Mouse (Mus musculus) fibroblast of lung, adult 2 months (primary cell): ENCODE measurements at regions not wholly inside any gene's neighbourhood (a gene's known extent, or its start where the extent isn't known, plus 50 kb on each side); places are given as distances from the start of the nearest gene placed in this dataset.
A peak's percentile ranks its signal among the peaks of the same experiment; 100 is the strongest.

Experiments
- DNase-seq: peaks from one replicate; pipeline ENCODE4 v3.0.0-alpha.2; 2011; ENCODE audit warnings: low read depth

- no peak for DNase-seq
Observed at GRCm38 (mm10) chr7:135818298-135818697, 102.1 kb upstream of the Mki67 start.

- DNase-seq, result no peak
Observed at GRCm38 (mm10) chr7:135823884-135824750, 108.0 kb upstream of the Mki67 start.

DNA sequence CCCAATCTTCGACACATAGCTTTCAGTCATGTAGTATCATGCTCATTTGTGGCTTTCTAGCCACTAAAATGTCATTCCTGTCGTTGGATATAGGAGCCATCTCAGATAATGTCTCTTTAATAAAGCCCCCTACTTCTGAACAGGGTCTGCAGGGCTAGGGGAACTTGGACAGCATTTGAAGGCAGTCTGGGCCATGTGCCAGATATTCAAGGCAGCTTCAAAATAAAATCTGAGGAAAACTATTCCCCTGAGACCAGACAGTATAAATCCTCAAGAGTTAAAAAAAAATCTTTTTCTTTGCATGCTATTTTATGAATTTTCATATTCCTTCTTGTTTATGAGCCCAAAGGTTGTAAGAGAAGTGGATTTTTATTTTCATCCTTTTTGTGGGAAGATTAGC, 113.1 kb upstream of the Mki67 start:
- DNase-seq, result no peak

DNA sequence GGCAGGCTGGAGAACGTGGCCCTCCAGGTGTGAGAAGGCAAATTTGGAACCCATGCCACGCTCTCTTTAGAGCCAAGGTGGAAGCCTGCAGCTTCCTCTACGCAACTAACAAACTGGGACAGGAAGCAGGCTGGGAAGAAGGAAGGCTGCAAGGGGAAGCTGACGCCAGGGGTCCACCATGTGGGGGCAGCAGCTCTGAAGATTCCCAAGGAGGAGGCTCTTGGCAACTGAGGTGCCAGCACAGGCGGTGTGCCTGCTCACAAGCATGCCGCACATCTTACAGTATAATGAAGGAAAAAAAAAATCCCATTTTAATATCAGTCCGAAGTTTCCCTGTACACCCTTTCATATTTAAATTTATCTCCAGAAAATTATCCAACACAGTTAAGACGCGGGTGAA, 117.3 kb upstream of the Mki67 start:
- DNase-seq, result no peak

DNA sequence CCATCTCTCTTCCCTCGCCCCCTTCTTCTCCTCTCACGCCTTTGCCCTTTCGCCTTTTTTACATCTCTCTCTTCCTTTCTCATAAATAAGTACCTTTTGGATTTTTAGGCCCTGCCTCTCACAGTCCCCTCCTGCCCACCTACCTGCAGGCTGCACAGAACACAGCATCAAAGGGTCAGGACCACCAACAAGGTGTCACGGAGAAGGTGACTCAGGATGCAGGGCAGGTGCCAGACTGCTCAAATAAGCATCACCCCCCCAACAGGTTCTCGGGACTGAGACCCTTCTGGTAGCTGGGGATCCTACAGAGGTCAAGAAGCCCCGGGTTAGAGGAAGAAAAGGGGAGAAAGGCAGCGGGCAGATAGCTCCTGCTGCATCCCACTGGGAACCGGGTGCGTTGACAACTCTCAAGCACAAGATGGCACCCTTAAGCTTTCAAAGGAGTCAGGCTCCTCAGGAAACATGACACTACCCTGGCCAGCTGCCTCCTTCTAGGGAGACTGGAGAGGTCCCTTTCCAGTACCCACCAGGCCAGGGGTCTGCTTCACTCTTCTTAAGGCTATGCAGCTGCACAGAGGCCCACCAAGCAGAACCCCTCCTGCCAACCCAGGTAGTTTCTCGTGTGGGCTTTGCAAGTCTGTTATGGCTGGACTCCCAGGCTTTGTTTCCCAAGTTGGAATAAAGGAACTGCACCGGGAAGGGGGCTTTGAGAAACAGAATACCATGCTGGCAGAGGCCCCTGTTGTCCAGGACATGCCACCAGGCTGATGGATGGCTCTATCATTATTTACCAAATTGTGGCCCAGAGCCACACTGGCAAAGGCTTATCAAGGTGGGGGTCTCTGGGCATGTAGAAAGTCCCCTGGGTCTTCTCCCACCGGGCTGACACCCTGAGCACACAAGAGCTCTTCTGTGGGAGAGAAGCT, 120.9 kb upstream of the Mki67 start:
- DNase-seq, result peak; percentile 13

DNA sequence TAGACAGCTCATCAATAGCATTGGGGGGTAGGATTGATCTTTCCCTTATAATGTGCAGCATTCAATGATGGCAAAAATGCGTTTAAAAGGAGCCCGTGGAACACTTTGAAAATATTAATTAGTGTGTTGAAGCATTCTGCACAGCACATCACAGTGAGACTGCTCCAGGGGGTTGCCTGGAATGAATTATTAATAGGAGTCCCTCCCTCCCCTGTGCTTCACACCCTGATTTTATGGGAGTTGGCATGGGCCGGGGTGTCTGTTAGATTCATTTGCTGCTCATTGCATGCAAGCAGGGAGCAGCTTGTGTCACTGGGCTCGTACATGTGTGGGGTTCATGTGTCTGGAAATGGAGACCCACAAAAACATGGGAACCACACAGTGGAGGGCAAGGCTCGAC, 127.9 kb upstream of the Mki67 start:
- no peak for DNase-seq

- no peak for DNase-seq
Observed at GRCm38 (mm10) chr7:135847304-135847703, 131.1 kb upstream of the Mki67 start.

- DNase-seq, result no peak
Observed at GRCm38 (mm10) chr7:135848170-135848569, 132.0 kb upstream of the Mki67 start.

GRCm38 (mm10) chr7:135848833-135849232, 132.7 kb upstream of the Mki67 start:
- DNase-seq, result no peak

GRCm38 (mm10) chr7:135853127-135853813, 137.1 kb upstream of the Mki67 start:
- DNase-seq, result no peak

DNA sequence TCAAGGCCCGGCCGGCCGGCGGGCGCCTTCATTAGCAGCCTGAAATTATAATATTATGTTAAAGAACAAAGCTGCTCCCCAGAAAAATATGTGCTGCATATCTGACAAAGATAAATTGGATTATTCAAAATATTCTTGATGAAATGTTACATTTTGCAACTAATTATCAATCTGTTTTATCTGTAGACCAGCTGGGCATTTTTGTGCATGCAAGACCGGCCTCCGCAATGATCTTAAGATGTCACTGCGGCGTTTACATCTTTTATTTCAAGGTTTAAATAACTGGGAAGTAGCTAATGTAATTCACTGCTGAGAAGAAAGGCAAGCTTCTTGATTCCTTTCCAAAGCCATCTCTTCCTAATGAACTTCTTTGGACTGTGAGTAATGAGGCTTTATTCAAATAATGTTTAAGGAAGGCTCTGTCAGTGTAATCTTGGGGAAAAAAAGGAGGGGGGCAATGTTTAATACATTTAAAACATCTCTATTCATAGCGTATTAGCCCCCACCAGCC, 137.7 kb upstream of the Mki67 start:
- no peak for DNase-seq

- DNase-seq, result no peak
Observed at GRCm38 (mm10) chr7:135860288-135860687, 144.1 kb upstream of the Mki67 start.

DNA sequence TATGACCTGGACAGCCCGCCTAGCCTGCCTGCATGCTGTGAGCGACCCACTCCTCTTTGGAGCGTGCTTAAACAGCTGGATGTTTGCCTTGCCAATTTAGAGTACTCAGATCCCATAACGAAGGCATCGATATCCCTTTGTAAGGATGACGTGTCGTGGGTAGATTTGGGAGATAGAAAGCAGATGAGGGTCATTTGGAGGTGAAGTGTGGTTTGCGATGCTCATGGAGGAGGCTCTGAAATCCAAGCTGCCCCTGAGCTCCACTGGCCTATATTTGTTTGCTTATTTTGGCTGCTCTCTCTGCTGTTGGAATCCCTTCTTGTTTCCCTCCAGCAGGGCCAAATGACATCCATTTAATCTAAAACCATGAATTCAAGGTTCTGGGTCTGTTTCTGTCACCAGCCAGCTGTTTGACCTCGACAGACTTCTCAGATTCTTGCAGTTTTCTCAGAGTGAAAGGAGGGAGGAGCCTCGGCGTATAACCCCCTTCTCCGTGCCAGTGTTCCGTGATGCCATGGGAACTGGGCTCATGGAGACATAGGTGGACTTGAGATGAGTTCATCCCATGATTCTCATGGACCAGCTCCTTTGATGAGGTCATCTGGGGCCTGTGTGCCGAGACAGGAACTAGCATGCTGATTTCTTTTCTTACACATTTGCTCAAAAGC, 144.7 kb upstream of the Mki67 start:
- no peak for DNase-seq

GRCm38 (mm10) chr7:135861409-135861805, 145.2 kb upstream of the Mki67 start:
- DNase-seq, result no peak

GRCm38 (mm10) chr7:135863581-135864426, 147.6 kb upstream of the Mki67 start:
- DNase-seq, result no peak

GRCm38 (mm10) chr7:135870981-135871380, 154.8 kb upstream of the Mki67 start:
- no peak for DNase-seq

DNA sequence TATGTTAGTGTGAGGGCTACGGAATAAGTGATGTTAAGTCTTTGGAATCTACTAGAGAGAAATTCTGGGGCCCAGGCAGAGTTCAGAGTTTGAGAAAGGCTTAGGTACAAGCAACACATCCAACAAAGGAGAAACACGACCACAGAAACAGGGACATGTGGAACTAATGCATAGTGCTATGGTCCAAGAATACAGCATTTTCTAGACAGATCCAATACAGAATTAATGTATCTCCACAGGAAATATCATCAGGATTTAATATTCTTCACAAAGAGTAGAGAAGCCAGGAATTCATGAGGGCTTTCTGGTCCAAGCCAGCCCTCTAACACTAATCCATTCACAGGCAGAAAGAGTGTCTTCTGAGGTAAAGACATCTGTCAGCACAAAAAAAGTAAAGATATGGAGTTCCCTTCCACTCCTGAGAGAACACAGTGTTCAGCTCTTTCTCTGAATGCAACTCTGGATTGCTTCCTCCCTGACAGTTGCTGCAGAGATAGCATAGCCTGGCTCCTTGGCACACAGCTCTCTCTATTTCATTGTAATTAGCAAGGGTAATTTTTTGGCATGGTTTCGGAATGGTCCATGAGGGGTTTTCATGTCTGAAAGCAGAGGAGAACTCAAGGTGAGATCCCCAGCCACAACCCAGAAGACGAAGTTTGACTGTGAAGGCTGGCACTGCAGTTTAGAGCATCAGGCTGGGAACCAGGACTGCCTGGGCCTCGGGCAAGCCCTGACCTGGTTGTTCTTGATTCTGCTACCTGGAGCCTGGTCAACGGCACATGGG, 161.1 kb upstream of the Mki67 start:
- no peak for DNase-seq

DNA sequence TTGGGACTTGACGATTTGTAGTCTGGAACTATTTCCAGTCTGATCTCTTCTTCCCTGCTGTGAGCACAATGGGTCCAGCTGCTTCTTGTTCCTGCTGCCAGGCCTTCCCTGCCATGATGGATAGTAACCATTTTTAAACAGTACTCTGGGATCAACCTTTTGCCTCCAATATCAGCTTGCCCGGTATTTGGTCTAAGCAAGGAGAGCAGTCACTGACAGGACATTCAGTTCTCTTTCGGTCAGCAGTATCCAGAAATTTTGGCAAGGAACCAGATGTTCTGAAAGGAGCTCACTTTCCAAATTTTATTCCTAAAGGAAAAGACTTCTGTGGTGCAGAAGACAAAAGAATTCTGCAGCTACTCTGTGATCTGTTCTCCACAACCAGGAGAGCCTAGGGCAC, 162.6 kb upstream of the Mki67 start:
- no peak for DNase-seq

DNA sequence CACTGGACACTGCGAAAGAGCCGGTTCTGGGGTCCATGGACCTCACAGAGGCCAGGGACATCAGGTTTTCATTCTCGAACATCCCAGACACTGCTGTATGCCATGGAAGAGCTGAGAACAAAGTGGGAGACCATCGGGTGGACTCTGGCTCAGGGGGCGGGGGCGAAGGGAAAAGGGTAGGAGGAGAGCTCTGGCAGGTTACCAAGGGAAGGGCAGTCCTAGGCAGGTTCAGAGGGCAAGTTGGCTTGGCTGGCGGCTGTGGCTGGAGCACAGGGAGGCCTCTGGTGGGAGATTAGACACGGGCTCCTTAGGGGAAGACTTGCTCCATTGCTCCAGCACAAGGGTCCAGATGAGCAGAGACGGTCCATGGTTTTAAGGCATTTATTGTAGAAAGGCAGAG, 164.3 kb upstream of the Mki67 start:
- no peak for DNase-seq

GRCm38 (mm10) chr7:135882306-135882705, 166.1 kb upstream of the Mki67 start:
- DNase-seq, result no peak
